Comparison of ENCODE assay signal across 17 mouse cellular contexts in the genomic region with DNA sequence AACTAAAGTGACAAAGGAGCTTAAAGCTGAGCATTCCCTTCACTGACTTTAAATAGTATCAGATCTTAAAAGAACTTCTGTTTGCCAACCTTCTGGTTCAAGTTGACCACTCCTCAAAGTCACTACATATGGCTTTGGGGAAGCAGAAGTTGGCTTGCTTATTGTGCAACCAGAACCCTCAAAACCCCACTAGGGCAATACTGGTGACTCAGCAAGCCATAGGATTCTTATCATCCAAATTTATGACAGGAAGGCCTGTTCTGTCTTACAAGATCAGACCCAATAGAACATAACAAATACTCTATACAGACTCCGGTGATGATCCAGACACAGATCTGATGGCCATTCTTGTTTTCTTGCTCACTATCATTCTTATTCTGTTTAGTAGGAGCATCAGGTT. TPM values are rescaled to one million over a fixed set of nuclear protein-coding genes. Genes with fewer than 3 reads are reported as not detected.
DNase-seq lines count a peak whose midpoint lies in the region; ATAC-seq and TF ChIP-seq lines count a peak whose summit lies in the region.
"Had no signal": no experiment of that assay in that cellular context is flagged by ENCODE, and none has a peak within 500 bp of the region (broad histone marks: within the 10 kb centered on the region; RNA-seq: fewer than 3 reads in every experiment).

No protein-coding gene starts in this region.

- no peak overlapping the region for H3K27ac ChIP-seq in embryonic facial prominence, embryonic 10.5 days (replicated peaks)
- H3K27ac ChIP-seq: forebrain, embryonic 10.5 days; intestine, embryonic 15.5 days; liver, embryonic 13.5 days; midbrain, embryonic 10.5 days had no signal

- H3K27me3 ChIP-seq in embryonic facial prominence, embryonic 10.5 days (replicated peaks; ENCODE audit: low read depth, poor library complexity, severe bottlenecking), result no peaks in the 10 kb centered on the region
- H3K27me3 ChIP-seq: intestine, embryonic 15.5 days; liver, embryonic 13.5 days had no signal

- TF ChIP-seq POLR2A in lung, adult 2 months (IDR thresholded peaks at IDR 0.05; ENCODE audit: borderline replicate concordance, extremely low read depth, low read depth, low read length), result no peak

- no peak for TF ChIP-seq CTCF in lung, adult 2 months (IDR thresholded peaks at IDR 0.05; ENCODE audit: insufficient read depth, low read length)

- no peaks in the 10 kb centered on the region; the same call in none of the 2 replicates for H3K4me1 ChIP-seq in lung, adult 2 months (ENCODE audit: control insufficient read depth, insufficient read depth, low read length)
- H3K4me1 ChIP-seq in embryonic facial prominence, embryonic 10.5 days, result no peaks in the 10 kb centered on the region
- H3K4me1 ChIP-seq: forebrain, embryonic 10.5 days; intestine, embryonic 15.5 days; midbrain, embryonic 10.5 days had no signal

- intact Hi-C loops in heart, postnatal 25 days (cut with DNase I), result loop anchor here (5.0 kb wide), 1 partner anchor 71 kb away; no protein-coding TSS in a partner anchor

- WGBS in lung, adult 2 months, result 85% methylated on average over 1 of the region's 1 CpGs
- WGBS in embryonic facial prominence, embryonic 10.5 days, result 98% methylated on average over 1 of the region's 1 CpGs

- ATAC-seq in hematopoietic stem cell, adult 5-6 weeks (replicated peaks in 1 of 2; ENCODE audit: insufficient read depth in 1 of 2, low FRiP score in 2 of 2, low TSS enrichment in 1 of 2, low read depth in 1 of 2, poor library complexity in 2 of 2, severe bottlenecking in 2 of 2), result peak; percentile 82 to 94
- ATAC-seq in neutrophil, adult 5-6 weeks (ENCODE audit: extremely low read depth, insufficient number of reproducible peaks, low FRiP score, poor library complexity, severe bottlenecking), result peak; percentile 83
- ATAC-seq: intestine, embryonic 15.5 days had no signal

- no peaks in the 10 kb centered on the region for H3K9me3 ChIP-seq in embryonic facial prominence, embryonic 10.5 days
- H3K9me3 ChIP-seq: forebrain, embryonic 10.5 days; intestine, embryonic 15.5 days; liver, embryonic 13.5 days; midbrain, embryonic 10.5 days had no signal

- H3K4me3 ChIP-seq in lung, adult 2 months (replicated peaks; ENCODE audit: extremely low read depth, low read depth, low read length), result no peak overlapping the region
- no peak overlapping the region for H3K4me3 ChIP-seq in embryonic facial prominence, embryonic 10.5 days
- H3K4me3 ChIP-seq: forebrain, embryonic 10.5 days; intestine, embryonic 15.5 days; liver, embryonic 13.5 days; midbrain, embryonic 10.5 days; myocyte had no signal

- DNase-seq in heart, adult 9 months (ENCODE audit: low spot score in 2 of 2), result peak; percentile 17 to 42
- no peak for DNase-seq in heart, postnatal 25 days (ENCODE audit: low spot score)
- peak; percentile 24 for DNase-seq in lung, postnatal 25 days (ENCODE audit: low spot score)
- DNase-seq in lung, adult 2 months, result no peak
- DNase-seq in neural tube, embryonic 10.5 days (ENCODE audit: extremely low spot score, low spot score), result no peak
- no peak for DNase-seq in embryonic facial prominence, embryonic 10.5 days (ENCODE audit: low spot score)
- DNase-seq: adrenal gland, postnatal 14 days; cerebellum, postnatal 14 days; gastrocnemius, postnatal 36 days; kidney, postnatal 14 days; liver, embryonic 13.5 days had no signal

- no peaks in the 10 kb centered on the region for H3K36me3 ChIP-seq in embryonic facial prominence, embryonic 10.5 days (replicated peaks)
- H3K36me3 ChIP-seq: forebrain, embryonic 10.5 days; intestine, embryonic 15.5 days; liver, embryonic 13.5 days; midbrain, embryonic 10.5 days had no signal

RNA-seq across cellular contexts. Expression of gene Klhl6, which starts 9.4 kb away (rescaled TPM):
- 1 to 10 TPM; 4.2 to 5.9 TPM for total RNA-seq in heart, postnatal 25 days (2021)
- polyA plus RNA-seq in lung, adult 2 months (2012; rRNA removed), result 3.7 and 7.2 TPM in 2 replicates
- total RNA-seq in hematopoietic stem cell, adult 5-6 weeks (2017), result 163 and 192 TPM in 2 replicates
- total RNA-seq in neutrophil, adult 5-6 weeks (2017), result 177 and 184 TPM in 2 replicates
- 8.7 and 9.7 TPM in 2 replicates for polyA plus RNA-seq in embryonic facial prominence, embryonic 10.5 days (2016; fragmentation: Nextera tagmentation; extraction: Ambion mirVana)

Comparison
In these comparisons a context has a peak if more than half of its experiments do, and no peak if none do; other contexts are left out.
1. DNase-seq: peak in heart, adult 9 months (2 of 2) and lung, postnatal 25 days (single experiment); none in heart, postnatal 25 days (single experiment), lung, adult 2 months (single experiment), neural tube, embryonic 10.5 days (single experiment) and embryonic facial prominence, embryonic 10.5 days (single experiment).
2. RNA of gene Klhl6, which starts 9.4 kb away (total RNA-seq): 177 to 184 TPM in neutrophil, adult 5-6 weeks and 163 to 192 TPM in hematopoietic stem cell, adult 5-6 weeks; 4.2 to 5.9 TPM in heart, postnatal 25 days; every median in the first group is over 10 times any median in the second.